Mouse (Mus musculus) left cerebral cortex, postnatal 4 days (tissue): ENCODE data around the gene Mmachc. TPM values are rescaled to one million over a fixed set of nuclear protein-coding genes. Genes with fewer than 3 reads are reported as not detected.

Experiments used
- total RNA-seq, 2 experiments: library from RNA; stranded (reverse); gene quantifications; 2 replicates each; pipeline ENCODE4 v1.2.3; 2021

The Mmachc gene
- total RNA-seq, 2 experiments from 2014 or later, result 14.7 to 15.7 TPM

Other genes starting within 250 kb of the Mmachc start
- gene Mast2, start 244.2 kb downstream of the Mmachc start, total RNA-seq, result 100 to 1,000 TPM; 187 to 192 TPM
- 10 to 100 TPM; 17.5 TPM for gene Ipp, start 200.9 kb downstream of the Mmachc start, total RNA-seq
- 10 to 100 TPM in 1 of 2 experiments, 1 to 10 TPM in 1; 9.9 to 12.4 TPM for gene Tmem69, start 152.5 kb downstream of the Mmachc start, total RNA-seq
- 10 to 100 TPM; 24.4 to 26.1 TPM for gene Gpbp1l1, start 150.7 kb downstream of the Mmachc start, total RNA-seq
- gene Ccdc17, start 111.8 kb downstream of the Mmachc start, total RNA-seq, result 1 to 10 TPM; 2.4 to 3.9 TPM
- 100 to 1,000 TPM; 125 to 130 TPM for gene Nasp, start 80.5 kb downstream of the Mmachc start, total RNA-seq
- gene Akr1a1, start 56.7 kb downstream of the Mmachc start, total RNA-seq, result 100 to 1,000 TPM; 651 to 668 TPM
- 100 to 1,000 TPM; 170 to 191 TPM for gene Prdx1, start 22.9 kb downstream of the Mmachc start, total RNA-seq
- 1 to 10 TPM; 4.5 to 5.5 TPM for gene Ccdc163, start 103 bp upstream of the Mmachc start, total RNA-seq
- gene Tesk2, start 12.5 kb upstream of the Mmachc start, total RNA-seq, result 1 to 10 TPM; 2.0 to 2.2 TPM
- 10 to 100 TPM; 18.1 to 18.9 TPM for gene Toe1, start 99.2 kb upstream of the Mmachc start, total RNA-seq
- gene Mutyh, start 99.3 kb upstream of the Mmachc start, total RNA-seq, result 1 to 10 TPM; 3.8 to 3.9 TPM
- under 1 TPM; 0.82 to 0.83 TPM for gene Hpdl, start 113.3 kb upstream of the Mmachc start, total RNA-seq
- gene Zswim5, start 169.0 kb upstream of the Mmachc start, total RNA-seq, result 10 to 100 TPM; 14.0 to 14.5 TPM